Mouse (Mus musculus) large intestine, adult 2 months (tissue): ENCODE results near the gene Senp3. TPM values are rescaled to one million over a fixed set of nuclear protein-coding genes. Genes with fewer than 3 reads are reported as not detected.
"Not testable (repeated sequence)": the region's sequence is repeated elsewhere in the genome, so short reads cannot be mapped to it uniquely, and the experiment has no call there.

Experiments used
- DNase-seq: peaks from one replicate; pipeline ENCODE4 v3.0.0-alpha.2; 2012; ENCODE audit warnings: low read depth, low spot score
- WGBS: fragments of 180-500 bp; shearing (Covaris S2); methylation state at CpG from one replicate; pipeline ENCODE4 v1.1.7; 2018; 5-methylcytosine and 5-hydroxymethylcytosine counted together
- polyA plus RNA-seq: library from polyadenylated mRNA; depleted of rRNA; stranded (reverse); fragments of >200 nt; gene quantifications from 2 replicates; pipeline ENCODE4 v1.2.3, GENCODE M21; 2012

The Senp3 gene
- polyA plus RNA-seq, 1 experiment, result 43.4 TPM

DNA sequence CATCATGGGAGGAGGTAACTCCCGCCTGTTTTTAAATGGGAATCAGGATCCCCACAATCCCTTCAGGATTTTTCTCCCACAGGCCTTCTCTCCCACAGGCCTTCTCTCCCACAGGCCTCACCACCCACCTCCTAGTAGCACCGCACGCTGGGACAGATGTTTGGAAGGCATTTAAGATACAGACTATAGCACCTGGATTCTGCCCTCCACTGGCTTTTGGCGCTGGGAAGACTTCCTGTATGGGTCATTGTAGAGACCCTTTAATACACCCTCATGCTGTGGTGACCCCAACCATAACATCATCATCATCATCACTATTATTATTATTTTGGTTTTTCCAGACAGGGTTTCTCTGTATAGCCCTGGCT, 25.6 kb upstream of the Senp3 start:
- DNase-seq, result no peak
- WGBS, result 89% methylated on average over 4 of the region's 4 CpGs

DNA sequence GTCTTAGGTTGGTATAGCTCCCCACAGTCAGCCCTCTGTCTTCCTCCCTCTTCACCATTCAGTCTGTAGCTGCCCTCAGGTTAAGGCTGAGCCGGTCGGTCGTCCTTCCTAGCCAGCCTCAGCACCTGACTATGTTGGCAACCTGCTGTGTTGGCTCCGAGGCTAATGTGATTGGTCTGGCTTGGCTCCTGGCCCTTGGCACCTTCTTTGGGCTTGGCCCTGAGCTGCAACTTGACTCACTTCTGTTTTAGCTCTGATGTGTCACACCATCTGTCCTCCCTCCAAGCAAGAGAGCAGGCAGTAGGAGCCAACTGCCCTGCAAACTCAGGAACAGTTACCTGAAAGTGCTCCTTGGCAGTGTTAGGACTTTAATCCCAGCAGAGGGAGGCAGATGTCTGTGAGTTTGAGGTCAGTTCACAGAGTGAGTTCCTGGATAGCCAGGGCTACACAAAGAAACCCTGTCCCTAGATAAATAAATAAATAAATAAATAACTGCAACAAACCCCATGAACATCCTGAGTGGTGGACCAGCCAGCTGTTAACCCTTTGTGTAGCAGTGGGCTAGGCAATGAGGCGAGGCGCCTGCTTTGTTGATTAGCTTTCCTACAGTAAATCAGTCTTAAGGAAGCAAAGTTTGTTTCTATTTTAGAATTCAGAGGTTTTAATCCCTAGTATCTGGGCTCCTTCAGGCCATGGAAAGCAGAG, 25.0 kb upstream of the Senp3 start:
- DNase-seq, result peak; percentile 38

GRCm38 (mm10) chr11:69704613-69705010, 22.7 kb upstream of the Senp3 start:
- no peak for DNase-seq
- 27% methylated on average over 2 of the region's 2 CpGs for WGBS

More for the DNA sequence above, 25.0 kb upstream of the Senp3 start:
- 43% methylated on average over 6 of the region's 6 CpGs for WGBS

DNA sequence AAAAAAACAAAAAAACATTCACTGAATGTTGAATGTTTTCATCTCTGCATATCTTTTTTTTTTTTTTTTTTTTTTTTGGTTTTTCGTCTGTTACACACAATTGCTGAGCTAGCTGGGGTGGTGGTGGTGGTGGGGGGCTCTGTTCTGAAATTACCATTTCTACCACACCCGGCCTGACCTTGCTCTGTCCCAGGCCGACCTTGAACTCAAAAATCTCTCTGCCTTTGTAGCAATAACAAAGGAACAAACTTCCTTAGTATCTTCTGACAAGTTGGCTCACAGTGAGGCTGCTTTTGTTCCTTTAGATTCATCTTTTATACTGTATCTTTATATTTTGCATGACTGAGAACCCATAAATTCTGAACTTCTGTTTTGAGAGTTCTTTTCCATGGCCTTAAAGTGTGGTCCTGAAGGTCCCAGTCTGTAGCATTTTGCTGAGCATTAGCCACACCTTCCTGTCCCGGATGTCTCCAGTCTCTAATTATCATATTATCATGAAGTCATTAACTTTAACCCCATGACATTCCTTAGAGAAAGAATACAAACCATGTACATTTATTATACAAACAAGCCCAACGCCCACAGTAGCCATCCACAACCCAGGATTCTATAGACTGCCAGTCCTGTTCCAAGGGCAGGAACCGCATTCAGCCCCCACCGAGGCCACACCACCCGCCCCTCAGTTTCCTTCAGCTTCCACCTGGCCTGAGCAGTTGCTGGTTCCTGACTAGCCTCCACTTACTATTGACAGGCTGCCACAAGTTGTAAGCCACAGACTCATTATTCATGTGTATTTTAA, 22.1 kb upstream of the Senp3 start:
- DNase-seq, result no peak
- WGBS, result 66% methylated on average over 8 of the region's 8 CpGs

DNA sequence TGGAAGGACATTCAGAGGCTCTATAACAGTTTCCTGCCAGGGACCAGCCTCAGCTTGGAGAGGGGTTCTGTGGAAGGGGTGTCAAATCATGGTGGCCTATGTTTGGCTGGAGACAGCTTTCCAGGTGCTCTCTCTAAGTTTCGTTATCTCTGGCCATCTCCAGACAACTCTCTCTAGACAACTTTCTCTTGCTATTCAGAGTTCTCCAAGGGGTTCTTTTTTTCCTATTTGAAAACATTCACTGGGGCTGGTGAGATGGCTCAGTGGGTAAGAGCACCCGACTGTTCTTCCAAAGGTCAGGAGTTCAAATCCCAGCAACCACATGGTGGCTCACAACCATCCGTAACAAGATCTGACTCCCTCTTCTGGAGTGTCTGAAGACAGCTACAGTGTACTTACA, 21.5 kb upstream of the Senp3 start:
- WGBS, result 72% methylated on average over 3 of the region's 3 CpGs
- DNase-seq, result not testable (repeated sequence)

GRCm38 (mm10) chr11:69702886-69703285, 21.0 kb upstream of the Senp3 start:
- WGBS, result 95% methylated on average over 10 of the region's 10 CpGs
- not testable (repeated sequence) for DNase-seq

GRCm38 (mm10) chr11:69699595-69699994, 17.7 kb upstream of the Senp3 start:
- 50% methylated on average over 1 of the region's 1 CpGs for WGBS

GRCm38 (mm10) chr11:69698574-69698973, 16.7 kb upstream of the Senp3 start:
- 77% methylated on average over 5 of the region's 5 CpGs for WGBS
- DNase-seq, result no peak

More at GRCm38 (mm10) chr11:69699595-69699994, 17.7 kb upstream of the Senp3 start:
- no peak for DNase-seq

DNA sequence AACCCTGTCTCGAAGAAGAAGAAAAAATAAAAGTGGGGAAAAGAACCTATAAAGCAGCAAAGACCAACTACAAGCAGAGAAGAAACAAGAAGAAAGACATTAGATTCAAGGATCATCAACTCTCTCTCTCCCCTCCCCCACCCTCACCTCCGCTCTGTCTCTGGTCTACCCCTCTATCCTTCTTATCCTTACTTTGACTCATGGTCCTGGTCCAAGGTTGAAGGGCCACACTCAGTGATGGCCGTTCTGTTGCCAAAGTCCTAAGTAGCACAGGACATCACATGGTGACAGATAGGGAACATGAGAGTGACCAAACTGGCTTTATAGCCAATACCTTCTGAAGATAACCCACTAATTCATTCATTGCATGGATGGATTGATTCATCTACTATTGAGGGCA, 15.5 kb upstream of the Senp3 start:
- 89% methylated on average over 3 of the region's 3 CpGs for WGBS
- no peak for DNase-seq

DNA sequence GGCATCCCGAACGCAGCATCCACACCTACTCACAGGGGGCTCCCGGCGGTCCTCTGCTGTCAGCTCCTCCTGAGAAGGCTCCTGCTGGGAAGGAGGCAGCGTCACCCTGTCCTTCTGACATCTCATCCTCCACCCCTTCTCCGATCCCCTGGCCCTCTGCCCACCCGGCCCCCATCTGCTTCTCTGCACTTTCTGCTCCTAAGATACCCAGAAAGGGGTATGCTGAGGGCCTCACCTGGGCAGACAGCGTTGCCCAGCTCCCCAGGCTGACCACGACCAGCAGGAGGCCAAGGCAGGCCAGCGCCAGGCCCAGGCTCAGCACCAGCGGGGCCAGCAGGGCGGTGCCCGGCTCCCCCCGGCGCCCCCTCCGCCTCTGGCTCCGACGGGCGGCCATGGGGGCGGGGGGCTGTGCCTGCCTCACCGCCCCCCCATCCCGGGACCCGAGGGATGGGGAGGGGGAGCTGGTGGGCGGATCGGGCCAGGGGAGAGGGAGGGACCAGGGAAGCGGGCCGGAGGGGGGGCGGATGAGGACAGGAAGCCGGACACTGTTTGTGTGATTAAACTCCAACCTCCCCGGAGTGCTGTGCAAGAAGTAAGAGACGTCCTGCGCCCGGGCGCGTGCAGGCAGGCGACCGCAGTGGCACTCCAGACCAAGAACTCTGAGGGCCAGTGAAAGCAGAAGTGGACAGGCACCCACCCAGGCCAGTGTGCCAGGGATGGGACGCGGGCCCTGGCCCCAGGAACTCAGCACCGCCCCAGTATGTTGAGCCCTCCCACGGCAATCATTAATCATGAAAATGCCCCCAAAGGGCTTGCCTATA, 13.7 kb upstream of the Senp3 start, which contains the start of the genes Tnfsf12 and Tnfsfm13:
Gene Tnfsf12, minus strand, starts transcription at position 489 of the 821 bp plus-strand sequence.
Gene Tnfsfm13, minus strand, starts transcription at position 738 of the 821 bp plus-strand sequence.
- no peak for DNase-seq
- 20% methylated on average over 41 of the region's 41 CpGs for WGBS

- 37% methylated on average over 6 of the region's 6 CpGs for WGBS
These were observed 13.1 kb upstream of the Senp3 start for GRCm38 (mm10) chr11:69695046-69695360.

GRCm38 (mm10) chr11:69693421-69693965, 11.6 kb upstream of the Senp3 start:
- WGBS, result 72% methylated on average over 11 of the region's 11 CpGs
- DNase-seq, result no peak

More at GRCm38 (mm10) chr11:69695046-69695360, 13.1 kb upstream of the Senp3 start:
- DNase-seq, result no peak

DNA sequence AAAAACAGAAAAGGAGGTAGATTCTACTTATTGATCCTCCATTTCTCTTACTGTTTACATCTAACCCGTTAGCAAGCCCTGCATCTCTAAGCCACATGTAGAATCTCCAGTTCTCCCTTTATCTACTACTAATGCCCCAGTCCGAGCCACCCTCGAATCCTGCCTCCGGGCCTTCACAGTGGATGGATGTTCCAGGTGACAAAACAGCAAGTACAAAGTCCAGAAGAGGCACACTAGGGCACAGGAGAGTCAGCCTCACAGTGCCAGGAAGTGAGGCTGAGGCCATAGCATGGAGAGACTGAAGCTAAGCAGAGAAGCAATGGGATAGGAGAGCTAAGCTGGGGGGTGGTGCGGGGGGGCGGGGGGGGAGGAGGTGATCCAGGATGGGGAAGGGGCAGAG, 11.0 kb upstream of the Senp3 start:
- 34% methylated on average over 6 of the region's 6 CpGs for WGBS
- no peak for DNase-seq

DNA sequence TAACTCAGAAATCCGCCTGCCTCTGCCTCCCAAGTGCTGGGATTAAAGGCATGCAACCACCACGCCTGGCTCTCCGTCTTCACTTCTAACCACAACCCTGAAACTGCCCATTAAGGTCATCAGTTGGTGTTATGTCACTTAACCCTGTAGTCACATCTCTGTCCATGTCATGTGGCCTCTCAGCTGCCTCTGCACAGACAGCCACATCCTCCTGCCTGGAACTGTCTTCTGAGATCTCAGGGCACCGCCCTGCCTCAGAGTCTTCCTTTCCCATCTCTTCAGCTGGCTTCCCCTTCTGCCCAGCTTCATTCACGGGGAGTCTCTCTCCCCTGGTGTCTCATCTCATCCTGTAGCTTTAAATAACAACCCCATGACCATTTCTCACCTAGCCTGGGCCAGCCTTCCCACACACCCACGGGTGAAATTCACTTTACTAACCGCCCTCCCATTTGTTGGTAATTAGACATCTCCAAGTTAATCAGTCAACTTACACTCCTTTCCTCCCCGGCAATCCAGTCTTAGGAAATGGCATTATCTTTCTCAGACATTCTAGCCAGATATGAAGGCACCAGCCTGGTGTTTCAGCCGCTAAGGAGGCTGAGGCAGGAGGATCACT, 10.4 kb upstream of the Senp3 start:
- WGBS, result 62% methylated on average over 9 of the region's 9 CpGs
- no peak for DNase-seq

DNA sequence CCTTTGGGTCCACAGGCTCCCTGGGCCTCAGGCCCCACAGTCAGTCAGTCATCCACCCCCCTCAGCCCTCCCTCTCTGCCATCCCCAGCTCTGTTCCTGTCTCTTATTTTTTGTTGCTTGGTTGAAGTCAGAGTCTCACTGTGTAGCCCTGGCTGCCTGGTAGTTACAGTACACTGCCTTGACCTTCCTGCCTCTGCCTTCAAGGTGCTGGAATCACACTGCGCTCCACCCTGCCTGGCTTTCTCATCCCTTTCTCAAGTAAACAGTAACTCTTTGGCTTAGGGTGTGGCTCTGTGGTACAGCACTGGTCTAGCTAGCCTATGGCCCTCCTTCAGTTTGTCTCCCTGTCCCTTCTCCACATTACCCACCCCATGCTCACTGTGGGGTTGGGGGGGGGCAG, 8.0 kb upstream of the Senp3 start:
- no peak for DNase-seq
- WGBS, result 53% methylated on average over 1 of the region's 1 CpGs

DNA sequence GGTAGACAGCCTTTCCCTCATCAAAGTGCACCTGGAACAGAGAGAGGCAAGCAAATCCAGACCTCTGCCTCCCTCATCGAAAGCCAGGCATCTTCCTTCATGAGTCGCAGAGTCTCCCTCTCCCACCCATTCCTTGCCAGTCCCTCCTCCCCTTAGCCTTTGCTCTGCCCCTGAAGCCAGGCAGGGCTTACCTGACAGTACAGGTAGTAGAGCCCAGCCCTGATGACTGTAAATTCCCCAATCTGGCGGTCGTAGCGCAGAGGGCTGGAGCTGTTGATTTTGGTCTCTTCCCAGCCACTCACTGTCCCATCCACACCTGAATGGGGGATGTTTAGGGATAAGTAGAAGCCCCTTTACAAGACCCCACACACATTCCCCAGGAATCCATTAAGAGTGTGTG, 5.2 kb upstream of the Senp3 start:
- WGBS, result 26% methylated on average over 5 of the region's 5 CpGs
- DNase-seq, result no peak

DNA sequence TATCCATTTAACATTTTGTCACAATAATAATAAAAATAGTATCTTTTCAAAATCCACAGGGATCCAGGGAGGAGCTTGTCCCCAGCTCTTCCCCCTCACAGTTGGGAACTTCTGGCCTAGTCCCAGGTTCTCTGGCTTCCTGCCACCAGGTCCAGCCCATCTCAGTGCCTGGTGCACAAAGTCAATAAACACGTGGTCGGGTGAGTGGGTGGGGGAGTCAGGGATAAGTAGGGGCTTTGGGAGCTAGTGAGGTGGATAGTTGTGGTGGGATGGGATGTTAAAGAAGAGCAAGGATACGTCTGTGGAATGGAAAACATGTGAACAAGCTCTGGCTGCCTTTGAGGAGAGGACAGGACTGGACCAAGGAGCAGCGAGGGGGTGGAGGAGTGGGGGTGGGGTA, 4.5 kb upstream of the Senp3 start:
- DNase-seq, result peak; percentile 73
- WGBS, result 6% methylated on average over 4 of the region's 4 CpGs

GRCm38 (mm10) chr11:69685526-69686148, 3.8 kb upstream of the Senp3 start, which contains the start of gene Tnfsf13:
Tnfsf13 (minus strand) TSS chr11:69685784.
- peak; percentile 62 for DNase-seq

GRCm38 (mm10) chr11:69684936-69685335, 3.1 kb upstream of the Senp3 start:
- 40% methylated on average over 6 of the region's 6 CpGs for WGBS
- no peak for DNase-seq

More at GRCm38 (mm10) chr11:69685526-69686148, 3.8 kb upstream of the Senp3 start, which contains the start of gene Tnfsf13:
- WGBS, result 12% methylated on average over 10 of the region's 10 CpGs
